Mouse (Mus musculus) large intestine, adult 2 months (tissue): ENCODE measurements around the gene Abca14. TPM values are rescaled to one million over a fixed set of nuclear protein-coding genes. Genes with fewer than 3 reads are reported as not detected.
A peak's percentile ranks its signal among the peaks of the same experiment; 100 is the strongest.

Experiments used
- DNase-seq: peaks from one replicate; pipeline ENCODE4 v3.0.0-alpha.2; 2012; ENCODE audit warnings: low read depth, low spot score
- WGBS: fragments of 180-500 bp; shearing (Covaris S2); methylation state at CpG from one replicate; pipeline ENCODE4 v1.1.7; 2018; 5-methylcytosine and 5-hydroxymethylcytosine counted together
- polyA plus RNA-seq: library from polyadenylated mRNA; depleted of rRNA; stranded (reverse); fragments of >200 nt; gene quantifications from 2 replicates; pipeline ENCODE4 v1.2.3, GENCODE M21; 2012; rRNA removed

Abca14 gene
- 0.09 and 0.19 TPM in 2 replicates for polyA plus RNA-seq

- peak; percentile 43 for DNase-seq
- WGBS: 9% methylated on average over 26 of the region's 26 CpGs
Observed at GRCm38 (mm10) chr7:120203789-120204188, at the start of gene Abca14. TSS of gene Abca14 (plus strand) at chr7:120203961.

DNA sequence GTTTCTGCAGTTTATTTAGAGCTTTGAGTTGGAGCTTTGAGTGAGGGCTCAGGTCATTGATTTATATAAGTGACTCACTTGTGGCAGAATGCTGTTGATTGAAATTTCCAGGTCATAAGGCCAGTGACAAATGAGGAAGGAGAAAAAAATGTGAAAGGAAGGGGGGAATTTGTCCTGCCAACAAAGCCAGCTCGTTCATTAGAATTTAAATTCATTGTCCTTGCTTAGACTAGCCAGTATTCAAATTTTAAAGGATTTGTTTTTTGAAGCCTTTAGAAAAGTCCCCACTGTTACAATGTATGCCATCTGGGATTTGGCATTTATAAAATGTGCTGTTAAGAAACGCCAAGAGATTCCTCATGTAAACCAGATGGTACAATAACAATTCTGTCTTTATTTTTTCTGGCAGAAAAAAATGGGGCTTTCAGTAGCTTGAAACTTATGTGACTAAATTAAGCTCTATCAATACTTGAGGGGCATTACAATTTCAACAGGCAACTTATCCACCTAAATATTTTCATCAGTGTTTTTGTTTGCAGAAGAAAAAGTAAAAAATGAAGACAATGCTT lies 46.8 kb upstream of the Abca14 start:
- WGBS: 58% methylated on average over 2 of the region's 2 CpGs
- DNase-seq: no peak

DNA sequence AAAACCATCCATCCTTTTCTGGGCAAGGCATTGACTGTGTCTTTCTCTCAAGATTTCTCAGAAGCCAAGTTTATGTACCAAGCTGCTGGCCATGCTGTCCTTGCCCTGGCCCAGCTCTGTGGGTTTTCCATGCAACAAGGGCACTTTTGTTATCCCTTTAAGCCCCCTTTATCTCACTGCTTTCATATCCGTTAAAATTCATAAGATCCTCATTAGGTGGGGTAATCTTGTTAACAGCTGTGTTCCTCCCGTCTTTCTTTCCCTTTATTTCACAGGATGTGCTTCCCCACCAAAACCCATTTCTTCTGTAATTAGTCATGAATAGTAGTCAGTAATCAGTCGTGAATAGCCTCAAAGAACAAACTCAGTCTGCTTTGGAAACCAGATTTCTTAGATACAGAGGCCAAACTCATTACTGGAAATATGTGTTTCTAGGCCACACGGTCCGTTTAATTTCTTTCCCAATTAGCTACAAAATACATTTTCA lies 46.1 kb upstream of the Abca14 start:
- no peak for DNase-seq
- 59% methylated on average over 5 of the region's 5 CpGs for WGBS

GRCm38 (mm10) chr7:120158121-120158613 lies 45.6 kb upstream of the Abca14 start:
- WGBS: 11% methylated on average over 4 of the region's 4 CpGs
- DNase-seq: peak; percentile 92

GRCm38 (mm10) chr7:120163581-120164251 lies 40.0 kb upstream of the Abca14 start:
- no peak for DNase-seq
- 85% methylated on average over 11 of the region's 11 CpGs for WGBS

- no peak for DNase-seq
- WGBS: 76% methylated on average over 1 of the region's 1 CpGs
Observed at GRCm38 (mm10) chr7:120172188-120172700, 31.5 kb upstream of the Abca14 start.

GRCm38 (mm10) chr7:120173603-120174244 lies 30.0 kb upstream of the Abca14 start, which contains the start of gene Anks4b:
TSS of gene Anks4b (plus strand) at chr7:120173858.
- 32% methylated on average over 10 of the region's 10 CpGs for WGBS
- peak; percentile 97 for DNase-seq

- DNase-seq: no peak
- 26% methylated on average over 11 of the region's 11 CpGs for WGBS
Observed at GRCm38 (mm10) chr7:120174723-120175504, 28.8 kb upstream of the Abca14 start.

DNA sequence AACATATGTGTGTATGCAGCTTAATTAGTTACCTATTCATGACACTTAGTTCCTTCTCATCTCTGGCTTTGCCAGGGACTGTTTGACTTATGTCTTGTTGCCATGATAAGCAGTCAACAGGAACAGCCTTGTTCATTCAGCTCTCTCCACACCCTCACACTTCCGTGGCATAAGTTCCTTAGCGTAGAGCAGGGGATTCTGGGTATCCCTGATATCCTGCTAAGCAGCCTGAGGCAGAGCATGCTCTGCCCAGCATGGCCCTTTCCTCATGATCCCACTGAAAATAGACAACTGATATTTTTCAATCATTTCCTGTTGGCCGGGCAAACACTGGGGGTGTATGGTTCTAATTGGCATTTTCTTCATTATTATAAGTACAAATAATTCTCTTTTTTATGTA lies 26.1 kb upstream of the Abca14 start:
- 51% methylated on average over 3 of the region's 3 CpGs for WGBS
- no peak for DNase-seq

GRCm38 (mm10) chr7:120178935-120179334 lies 24.8 kb upstream of the Abca14 start:
- DNase-seq: no peak
- 22% methylated on average over 2 of the region's 2 CpGs for WGBS

DNA sequence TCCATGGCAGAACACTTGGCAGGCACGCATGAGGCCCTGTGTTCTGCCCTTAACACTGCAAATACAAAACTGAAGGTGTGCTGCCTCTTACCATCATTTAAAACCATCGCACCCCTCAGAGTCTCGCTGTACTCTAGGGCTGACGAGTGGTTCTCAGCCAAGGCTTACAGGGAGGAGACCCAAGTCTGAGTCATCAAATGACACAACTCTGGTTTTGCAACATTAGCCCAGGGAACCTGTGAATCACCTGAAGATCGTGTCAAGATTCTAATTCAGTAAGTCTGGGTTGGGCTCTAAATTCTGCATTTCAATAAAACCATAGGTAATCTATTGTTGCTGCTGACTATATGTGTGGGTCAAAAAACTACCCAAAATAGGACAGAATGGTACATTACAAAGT lies 23.2 kb upstream of the Abca14 start:
- DNase-seq: no peak

GRCm38 (mm10) chr7:120181401-120182230 lies 22.1 kb upstream of the Abca14 start:
- WGBS: 83% methylated on average over 4 of the region's 4 CpGs
- DNase-seq: no peak

More for the DNA sequence above, 23.2 kb upstream of the Abca14 start:
- 52% methylated on average over 5 of the region's 5 CpGs for WGBS

DNA sequence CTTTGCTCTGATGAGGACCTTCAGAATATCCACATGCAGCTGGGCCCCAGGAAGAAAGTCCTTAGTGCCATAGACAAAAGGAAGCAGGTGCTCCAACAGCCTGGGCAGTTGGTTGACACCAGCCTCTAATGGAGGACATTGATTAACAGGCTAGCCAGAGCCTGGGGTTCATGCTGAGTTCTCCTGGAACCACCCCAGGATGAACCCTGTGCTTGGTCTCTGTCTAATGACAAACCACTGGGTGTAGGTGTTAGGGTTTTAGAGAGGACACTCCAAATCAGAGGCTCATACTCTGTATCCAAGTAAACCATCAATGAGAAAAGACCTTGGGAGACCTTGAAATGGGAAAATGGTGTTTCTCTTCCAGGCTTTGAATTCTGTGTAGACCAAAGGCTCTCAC lies 20.9 kb upstream of the Abca14 start:
- DNase-seq: no peak

GRCm38 (mm10) chr7:120188946-120189345 lies 14.8 kb upstream of the Abca14 start:
- DNase-seq: no peak
- WGBS: 73% methylated on average over 5 of the region's 5 CpGs

GRCm38 (mm10) chr7:120189369-120190149 lies 14.2 kb upstream of the Abca14 start:
- peak; percentile 99 for DNase-seq
- 25% methylated on average over 8 of the region's 8 CpGs for WGBS

- WGBS: 19% methylated on average over 8 of the region's 8 CpGs
- peak; percentile 36 for DNase-seq
Observed at GRCm38 (mm10) chr7:120190150-120190665, 13.6 kb upstream of the Abca14 start.

GRCm38 (mm10) chr7:120192207-120192606 lies 11.6 kb upstream of the Abca14 start:
- no peak for DNase-seq
- WGBS: 58% methylated on average over 3 of the region's 3 CpGs

GRCm38 (mm10) chr7:120192816-120193215 lies 10.9 kb upstream of the Abca14 start:
- no peak for DNase-seq
- WGBS: 85% methylated on average over 6 of the region's 6 CpGs
